Mouse (Mus musculus): Measurements from ENCODE around the gene Scube2.

DNA sequence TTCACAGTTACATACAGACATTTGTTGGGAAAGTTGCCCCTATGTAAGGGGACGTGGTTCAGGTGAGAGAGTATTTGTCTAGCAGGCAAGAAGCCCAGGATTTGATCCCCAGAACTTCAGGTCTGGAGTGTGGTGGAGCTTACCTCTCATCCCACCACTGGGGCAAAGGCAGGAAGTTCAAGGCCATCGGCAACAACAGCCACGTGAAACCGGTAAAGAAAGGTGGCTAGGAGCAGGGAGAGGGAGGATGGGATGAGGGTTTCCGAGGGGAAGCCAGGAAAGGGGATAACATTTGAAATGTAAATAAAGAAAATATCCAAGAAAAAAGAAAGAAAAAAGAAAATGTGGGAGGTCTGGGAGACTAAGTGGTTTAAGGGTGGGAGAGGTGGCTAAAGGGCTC, 7.7 kb upstream of the Scube2 start:
- TF ChIP-seq CTCF (IDR thresholded peaks at IDR 0.05; ENCODE audit: low read depth, low read length) (no peak), POLR2A (IDR thresholded peaks at IDR 0.05; ENCODE audit: borderline replicate concordance, low read depth, low read length) (no peak)
